Mouse (Mus musculus): ENCODE measurements around the gene Pcyt2. TPM values are rescaled to one million over a fixed set of nuclear protein-coding genes. Genes with fewer than 3 reads are reported as not detected.

Pcyt2 gene
- polyA plus RNA-seq, 1 experiment from 2014 or later: 148 TPM

GRCm38 (mm10) chr11:120576365-120576981 lies 41.3 kb downstream of the Pcyt2 start:
- Histone ChIP-seq H3K36me3 (ENCODE audit: control insufficient read depth, insufficient read depth, low read length) (peaks cover 30% of the 10 kb centered on the region), H3K9me3 (ENCODE audit: control insufficient read depth, low read length) (no peaks in the 10 kb centered on the region), H3K4me2 (ENCODE audit: low read length) (no peak overlapping the region), H3K4me3 (replicated peaks; ENCODE audit: low read depth, low read length) (no peak overlapping the region), H3K9ac (replicated peaks; ENCODE audit: low read length) (no peak overlapping the region), H3K27ac (replicated peaks; ENCODE audit: low read depth, low read length) (no peak overlapping the region), H3K27me3 (ENCODE audit: control insufficient read depth, insufficient read depth, low read length) (no peaks in the 10 kb centered on the region), H3K4me1 (ENCODE audit: control insufficient read depth, insufficient read depth, low read length) (peaks cover 20% of the 10 kb centered on the region)
- ATAC-seq (ENCODE audit: low FRiP score, low TSS enrichment): no peak
- 88% methylated on average over 3 of the region's 3 CpGs for WGBS
- no peak for DNase-seq

- H3K36me3 ChIP-seq (ENCODE audit: control insufficient read depth, insufficient read depth, low read length): peaks cover 35% of the 10 kb centered on the region
- no peaks in the 10 kb centered on the region for H3K27me3 ChIP-seq (ENCODE audit: control insufficient read depth, insufficient read depth, low read length)
- H3K9me3 ChIP-seq (ENCODE audit: control insufficient read depth, low read length): no peaks in the 10 kb centered on the region
- no peak overlapping the region for H3K4me3 ChIP-seq (replicated peaks; ENCODE audit: low read depth, low read length)
- DNase-seq (no peak), ATAC-seq (ENCODE audit: low FRiP score, low TSS enrichment) (no peak)
- no peak overlapping the region for H3K27ac ChIP-seq (replicated peaks; ENCODE audit: low read depth, low read length)
- H3K4me2 ChIP-seq (ENCODE audit: low read length): no peak overlapping the region
- H3K4me1 ChIP-seq (ENCODE audit: control insufficient read depth, insufficient read depth, low read length): peaks cover 25% of the 10 kb centered on the region
- no peak overlapping the region for H3K9ac ChIP-seq (replicated peaks; ENCODE audit: low read length)
These were observed 41.8 kb downstream of the Pcyt2 start for GRCm38 (mm10) chr11:120575940-120576339.

GRCm38 (mm10) chr11:120575046-120575445 lies 42.7 kb downstream of the Pcyt2 start:
- H3K4me2 ChIP-seq (ENCODE audit: low read length): no peak overlapping the region
- no peak overlapping the region for H3K27ac ChIP-seq (replicated peaks; ENCODE audit: low read depth, low read length)
- no peak overlapping the region for H3K9ac ChIP-seq (replicated peaks; ENCODE audit: low read length)
- ATAC-seq (ENCODE audit: low FRiP score, low TSS enrichment) (no peak), DNase-seq (no peak)
- peaks cover 20% of the 10 kb centered on the region for H3K4me1 ChIP-seq (ENCODE audit: control insufficient read depth, insufficient read depth, low read length)
- H3K27me3 ChIP-seq (ENCODE audit: control insufficient read depth, insufficient read depth, low read length): no peaks in the 10 kb centered on the region
- no peak overlapping the region for H3K4me3 ChIP-seq (replicated peaks; ENCODE audit: low read depth, low read length)
- WGBS: 78% methylated on average over 2 of the region's 2 CpGs
- H3K9me3 ChIP-seq (ENCODE audit: control insufficient read depth, low read length): no peaks in the 10 kb centered on the region
- H3K36me3 ChIP-seq (ENCODE audit: control insufficient read depth, insufficient read depth, low read length): peaks cover 42% of the 10 kb centered on the region

GRCm38 (mm10) chr11:120574278-120574600 lies 43.5 kb downstream of the Pcyt2 start:
- DNase-seq (no peak), ATAC-seq (ENCODE audit: low FRiP score, low TSS enrichment) (no peak)
- H3K36me3 ChIP-seq (ENCODE audit: control insufficient read depth, insufficient read depth, low read length): peaks cover 39% of the 10 kb centered on the region
- H3K9ac ChIP-seq (replicated peaks; ENCODE audit: low read length): peak overlapping the region; percentile 69
- peak overlapping the region; percentile 87 for H3K4me3 ChIP-seq (replicated peaks; ENCODE audit: low read depth, low read length)
- no peaks in the 10 kb centered on the region for H3K27me3 ChIP-seq (ENCODE audit: control insufficient read depth, insufficient read depth, low read length)
- H3K9me3 ChIP-seq (ENCODE audit: control insufficient read depth, low read length): no peaks in the 10 kb centered on the region
- 46% methylated on average over 5 of the region's 5 CpGs for WGBS
- H3K4me1 ChIP-seq (ENCODE audit: control insufficient read depth, insufficient read depth, low read length): peaks cover 12% of the 10 kb centered on the region
- no peak overlapping the region for H3K27ac ChIP-seq (replicated peaks; ENCODE audit: low read depth, low read length)
- H3K4me2 ChIP-seq (ENCODE audit: low read length): peak overlapping the region; percentile 72

- under 1% methylated on average over 23 of the region's 23 CpGs for WGBS
- Histone ChIP-seq H3K9ac (replicated peaks; ENCODE audit: low read length) (peak overlapping the region; percentile 69), H3K27ac (replicated peaks; ENCODE audit: low read depth, low read length) (peak overlapping the region; percentile 90), H3K36me3 (ENCODE audit: control insufficient read depth, insufficient read depth, low read length) (peaks cover 36% of the 10 kb centered on the region), H3K4me2 (ENCODE audit: low read length) (peak overlapping the region; percentile 72), H3K9me3 (ENCODE audit: control insufficient read depth, low read length) (no peaks in the 10 kb centered on the region), H3K27me3 (ENCODE audit: control insufficient read depth, insufficient read depth, low read length) (no peaks in the 10 kb centered on the region), H3K4me3 (replicated peaks; ENCODE audit: low read depth, low read length) (peak overlapping the region; percentile 87), H3K4me1 (ENCODE audit: control insufficient read depth, insufficient read depth, low read length) (peaks cover 12% of the 10 kb centered on the region)
- DNase-seq (no peak), ATAC-seq (ENCODE audit: low FRiP score, low TSS enrichment) (0 out of 2 replicates have a peak, but pooled peaks have one; percentile 2)
These were observed 44.0 kb downstream of the Pcyt2 start for GRCm38 (mm10) chr11:120573585-120574277.

GRCm38 (mm10) chr11:120572752-120573584 lies 44.8 kb downstream of the Pcyt2 start, which contains the start of gene P4hb:
Gene P4hb, minus strand, starts transcription at chr11:120573253.
- H3K4me1 ChIP-seq (ENCODE audit: control insufficient read depth, insufficient read depth, low read length): peaks cover 12% of the 10 kb centered on the region
- DNase-seq: peak; percentile 100
- H3K27me3 ChIP-seq (ENCODE audit: control insufficient read depth, insufficient read depth, low read length): no peaks in the 10 kb centered on the region
- H3K4me2 ChIP-seq (ENCODE audit: low read length): peak within 1 kb of the TSS; percentile 72
- H3K36me3 ChIP-seq (ENCODE audit: control insufficient read depth, insufficient read depth, low read length): peaks cover 36% of the 10 kb centered on the region
- no peaks in the 10 kb centered on the region for H3K9me3 ChIP-seq (ENCODE audit: control insufficient read depth, low read length)
- WGBS: under 1% methylated on average over 93 of the region's 94 CpGs
- peak; percentile 97 for ATAC-seq (ENCODE audit: low FRiP score, low TSS enrichment)
- peak within 1 kb of the TSS; percentile 84 for H3K9ac ChIP-seq (replicated peaks; ENCODE audit: low read length)
- peak within 1 kb of the TSS; percentile 90 for H3K27ac ChIP-seq (replicated peaks; ENCODE audit: low read depth, low read length)
- peak within 1 kb of the TSS; percentile 87 for H3K4me3 ChIP-seq (replicated peaks; ENCODE audit: low read depth, low read length)

GRCm38 (mm10) chr11:120572417-120572751 lies 45.4 kb downstream of the Pcyt2 start:
- DNase-seq (no peak), ATAC-seq (ENCODE audit: low FRiP score, low TSS enrichment) (no peak; the same call in 1 of the 2 replicates)
- Histone ChIP-seq H3K4me2 (ENCODE audit: low read length) (peak overlapping the region; percentile 72), H3K27me3 (ENCODE audit: control insufficient read depth, insufficient read depth, low read length) (no peaks in the 10 kb centered on the region), H3K27ac (replicated peaks; ENCODE audit: low read depth, low read length) (peak overlapping the region; percentile 90), H3K4me1 (ENCODE audit: control insufficient read depth, insufficient read depth, low read length) (peaks cover 12% of the 10 kb centered on the region), H3K4me3 (replicated peaks; ENCODE audit: low read depth, low read length) (peak overlapping the region; percentile 87), H3K9me3 (ENCODE audit: control insufficient read depth, low read length) (no peaks in the 10 kb centered on the region), H3K9ac (replicated peaks; ENCODE audit: low read length) (peak overlapping the region; percentile 84), H3K36me3 (ENCODE audit: control insufficient read depth, insufficient read depth, low read length) (peaks cover 36% of the 10 kb centered on the region)
- under 1% methylated on average over 24 of the region's 24 CpGs for WGBS

GRCm38 (mm10) chr11:120571754-120572416 lies 45.9 kb downstream of the Pcyt2 start:
- Histone ChIP-seq H3K4me2 (ENCODE audit: low read length) (peak overlapping the region; percentile 72), H3K27ac (replicated peaks; ENCODE audit: low read depth, low read length) (peak overlapping the region; percentile 90), H3K4me3 (replicated peaks; ENCODE audit: low read depth, low read length) (peak overlapping the region; percentile 87), H3K36me3 (ENCODE audit: control insufficient read depth, insufficient read depth, low read length) (peaks cover 41% of the 10 kb centered on the region), H3K27me3 (ENCODE audit: control insufficient read depth, insufficient read depth, low read length) (no peaks in the 10 kb centered on the region), H3K4me1 (ENCODE audit: control insufficient read depth, insufficient read depth, low read length) (peaks cover 12% of the 10 kb centered on the region), H3K9ac (replicated peaks; ENCODE audit: low read length) (peak overlapping the region; percentile 84), H3K9me3 (ENCODE audit: control insufficient read depth, low read length) (no peaks in the 10 kb centered on the region)
- ATAC-seq (ENCODE audit: low FRiP score, low TSS enrichment) (no peak), DNase-seq (no peak)
- WGBS: 16% methylated on average over 11 of the region's 11 CpGs
